Mouse (Mus musculus) left cerebral cortex, postnatal 25 days (tissue): ENCODE results near the gene Tmem80. TPM values are rescaled to one million over a fixed set of nuclear protein-coding genes. Genes with fewer than 3 reads are reported as not detected.

Source experiments
- total RNA-seq, 2 experiments: library from RNA; stranded (reverse); gene quantifications; 2 replicates each; pipeline ENCODE4 v1.2.3; 2021

Gene Tmem80
- total RNA-seq, 2 experiments from 2014 or later, result 33.4 to 34.6 TPM

Other genes starting within 250 kb of the Tmem80 start
- gene Pkp3, start 249.5 kb upstream of the Tmem80 start, total RNA-seq, result under 1 TPM in 1 of 2 experiments, not detected in 1; 0.21 TPM
- gene Sigirr, start 227.2 kb upstream of the Tmem80 start, total RNA-seq, result 1 to 10 TPM; 2.9 to 3.2 TPM
- gene Ano9, start 209.9 kb upstream of the Tmem80 start, total RNA-seq, result not detected
- 10 to 100 TPM; 47.3 to 53.6 TPM for gene Ptdss2, start 205.4 kb upstream of the Tmem80 start, total RNA-seq
- 10 to 100 TPM; 30.5 to 32.9 TPM for gene Rnh1, start 154.9 kb upstream of the Tmem80 start, total RNA-seq
- 100 to 1,000 TPM; 279 to 287 TPM for gene Hras, start 133.7 kb upstream of the Tmem80 start, total RNA-seq
- 1 to 10 TPM; 3.1 to 4.4 TPM for gene Lrrc56, start 133.6 kb upstream of the Tmem80 start, total RNA-seq
- gene Lmntd2, start 113.7 kb upstream of the Tmem80 start, total RNA-seq, result not detected
- gene Rassf7, start 111.9 kb upstream of the Tmem80 start, total RNA-seq, result 1 to 10 TPM in 1 of 2 experiments, under 1 TPM in 1; 0.78 to 1.5 TPM
- gene Phrf1, start 99.0 kb upstream of the Tmem80 start, total RNA-seq, result 10 to 100 TPM; 75.5 to 76.4 TPM
- gene Irf7, start 61.3 kb upstream of the Tmem80 start, total RNA-seq, result 1 to 10 TPM in 1 of 2 experiments, under 1 TPM in 1; 0.78 to 1.1 TPM
- gene Cdhr5, start 51.0 kb upstream of the Tmem80 start, total RNA-seq, result not detected
- gene Sct, start 48.6 kb upstream of the Tmem80 start, total RNA-seq, result not detected
- under 1 TPM; 0.41 to 0.66 TPM for gene Drd4, start 35.7 kb upstream of the Tmem80 start, total RNA-seq
- gene Deaf1, start within 50 bp of the Tmem80 start, total RNA-seq, result 10 to 100 TPM; 71.8 to 76.6 TPM
- gene Eps8l2, start 11.1 kb downstream of the Tmem80 start, total RNA-seq, result 1 to 10 TPM; 3.0 to 3.3 TPM
- gene Taldo1, start 64.5 kb downstream of the Tmem80 start, total RNA-seq, result 100 to 1,000 TPM; 103 TPM
- gene Gatd1, start 86.4 kb downstream of the Tmem80 start, total RNA-seq, result 10 to 100 TPM; 41.3 to 48.4 TPM
- gene Cend1, start 101.8 kb downstream of the Tmem80 start, total RNA-seq, result 100 to 1,000 TPM; 288 to 314 TPM
- gene Slc25a22, start 110.2 kb downstream of the Tmem80 start, total RNA-seq, result 100 to 1,000 TPM; 292 to 311 TPM
- under 1 TPM; 0.64 to 0.96 TPM for gene Pidd1, start 116.3 kb downstream of the Tmem80 start, total RNA-seq
- 100 to 1,000 TPM; 488 to 498 TPM for gene Rplp2, start 119.6 kb downstream of the Tmem80 start, total RNA-seq
- 10 to 100 TPM; 21.4 to 28.6 TPM for gene Pnpla2, start 127.5 kb downstream of the Tmem80 start, total RNA-seq
- gene Cracr2b, start 133.4 kb downstream of the Tmem80 start, total RNA-seq, result 1 to 10 TPM; 2.5 to 4.1 TPM
- 10 to 100 TPM; 25.3 to 29.6 TPM for gene Cd151, start 139.7 kb downstream of the Tmem80 start, total RNA-seq
- 10 to 100 TPM; 40.8 to 45.7 TPM for gene Polr2l, start 147.4 kb downstream of the Tmem80 start, total RNA-seq
- 10 to 100 TPM; 13.8 to 16.6 TPM for gene Tspan4, start 147.5 kb downstream of the Tmem80 start, total RNA-seq
- gene Chid1, start 212.1 kb downstream of the Tmem80 start, total RNA-seq, result 10 to 100 TPM; 66.7 to 68.0 TPM
- gene Ap2a2, start 234.4 kb downstream of the Tmem80 start, total RNA-seq, result 100 to 1,000 TPM; 194 to 208 TPM